Mouse (Mus musculus) kidney, adult 10 weeks (tissue): Measurements from ENCODE around the gene Islr2. TPM values are rescaled to one million over a fixed set of nuclear protein-coding genes. Genes with fewer than 3 reads are reported as not detected.

Experiments used
- polyA plus RNA-seq: library from polyadenylated mRNA; stranded (reverse); fragments of 350-450 nt; fragmentation: Illumina TruSeq; extraction: RNeasy Lipid Tissue Mini Kit (QIAGEN cat#74804); gene quantifications from one replicate; pipeline ENCODE4 v1.2.3, GENCODE M21; 2014; ENCODE audit warnings: low read depth, low replicate concordance

Gene Islr2
- polyA plus RNA-seq: not detected

DNA sequence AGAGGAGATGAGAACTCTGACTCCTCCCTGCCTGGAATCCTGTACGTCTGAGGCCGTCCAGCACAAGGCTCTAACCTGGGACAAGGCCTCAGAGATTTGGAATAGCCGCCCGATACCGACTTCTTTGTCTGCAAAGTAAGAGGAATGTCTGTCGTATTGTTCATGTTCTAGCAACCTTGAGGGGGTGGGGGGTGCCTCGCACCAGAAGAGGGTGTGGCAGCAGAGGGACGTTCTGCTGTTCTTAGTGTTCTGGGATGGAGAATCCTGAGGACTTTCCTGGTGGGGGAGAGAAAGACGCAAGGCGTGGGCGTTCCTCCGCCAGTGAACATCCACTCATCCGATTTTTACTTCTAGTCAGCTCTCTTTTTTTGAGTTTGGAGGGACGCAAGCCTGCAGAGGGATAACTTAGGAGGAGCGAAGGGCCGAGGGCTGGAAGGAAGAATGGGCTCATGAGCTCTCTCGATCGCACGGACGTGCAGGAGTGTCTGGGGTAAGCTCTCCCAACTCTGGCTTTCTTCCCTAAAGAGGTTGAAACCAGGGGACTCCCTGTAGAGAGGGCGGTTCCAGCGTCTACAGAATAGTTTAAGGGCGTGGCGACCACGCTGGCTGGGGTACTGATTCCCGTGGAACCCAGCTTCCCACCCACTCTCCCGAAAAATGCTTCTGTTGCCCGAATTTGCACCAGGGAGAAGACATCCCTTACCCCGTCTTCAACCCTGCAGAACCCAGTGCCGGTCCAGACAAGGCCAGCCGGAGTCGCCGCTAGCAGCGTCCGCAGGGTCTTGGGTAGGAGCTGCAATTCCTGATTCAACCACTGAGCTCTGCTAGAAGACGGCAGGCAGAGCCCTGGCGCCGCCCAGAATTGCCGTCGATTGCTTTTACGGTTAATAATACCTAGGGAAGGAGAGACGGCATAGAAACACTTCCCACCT lies at the start of gene Islr2, which contains the start of gene Islr:
Gene Islr2, minus strand, starts transcription at position 804 of the 932 bp plus-strand sequence.
Gene Islr, minus strand, starts transcription at position 791 of the 932 bp plus-strand sequence.

GRCm38 (mm10) chr9:58253033-58253804 lies 49.1 kb upstream of the Islr2 start, which contains the start of gene Stoml1:
Gene Stoml1 (plus strand): TSS chr9:58253164.

DNA sequence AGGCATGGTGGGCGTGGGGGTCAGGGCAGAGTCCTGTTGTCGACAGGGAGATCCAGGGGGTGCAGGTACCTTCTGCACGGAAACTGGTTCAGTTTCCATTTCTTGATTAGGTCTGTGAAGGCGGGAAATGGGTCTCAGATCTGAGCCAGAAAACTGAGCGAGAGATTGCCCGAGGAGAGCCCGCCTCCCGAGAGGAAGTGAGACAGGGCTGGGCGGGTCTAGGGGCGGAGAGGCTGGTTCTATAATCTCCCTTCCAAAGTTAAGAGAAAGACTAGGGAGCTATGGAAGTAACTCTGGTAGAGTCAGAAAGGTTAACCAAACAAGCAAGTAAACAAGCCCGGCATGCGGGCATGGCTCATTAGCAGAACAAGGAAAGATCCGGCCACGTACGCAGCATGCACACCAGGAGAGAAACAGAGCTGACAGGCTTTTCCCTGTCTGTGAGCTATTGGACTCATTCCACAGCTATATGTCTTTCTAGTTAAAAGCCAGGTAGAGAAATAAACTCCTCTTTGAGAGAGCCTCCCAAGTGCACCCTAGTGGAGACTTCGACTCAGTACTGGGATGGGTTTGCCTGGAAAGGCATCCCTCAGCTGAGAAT lies 45.6 kb upstream of the Islr2 start, which contains the start of gene Pml:
Gene Pml, minus strand, starts transcription at position 195 of the 601 bp plus-strand sequence.

Other genes with a start within 250 kb of the Islr2 start
- 0.40 TPM for gene Cyp11a1, start 197.9 kb downstream of the Islr2 start, polyA plus RNA-seq
- 0.24 TPM for gene Stra6, start 140.5 kb downstream of the Islr2 start, polyA plus RNA-seq
- gene Ccdc33, start 85.5 kb downstream of the Islr2 start, polyA plus RNA-seq: not detected
- gene Islr, start within 50 bp of the Islr2 start, polyA plus RNA-seq: 1.5 TPM
- gene Pml, start 45.5 kb upstream of the Islr2 start, polyA plus RNA-seq: 2.6 TPM
- gene Stoml1, start 48.8 kb upstream of the Islr2 start, polyA plus RNA-seq: 7.3 TPM
- 1.6 TPM for gene Loxl1, start 108.9 kb upstream of the Islr2 start, polyA plus RNA-seq
- gene Tbc1d21, start 166.1 kb upstream of the Islr2 start, polyA plus RNA-seq: not detected